Mouse (Mus musculus) heart, embryonic 10.5 days (tissue): Measurements from ENCODE around the gene Pex10. TPM values are rescaled to one million over a fixed set of nuclear protein-coding genes. Genes with fewer than 3 reads are reported as not detected.
A peak's percentile ranks its signal among the peaks of the same experiment; 100 is the strongest.

ENCODE experiments used
- DNase-seq: peaks from one replicate; pipeline ENCODE4 v3.0.0-alpha.2; 2017; ENCODE audit warnings: low spot score
- H3K27ac ChIP-seq: fragments of 300-500 bp; sonication (generic); 2 replicates; pipeline ENCODE4 v1.5.1; 2016; ENCODE audit warnings: mild to moderate bottlenecking
- H3K27me3 ChIP-seq: fragments of 300-500 bp; sonication (generic); 2 replicates; pipeline ENCODE4 v1.6.1; 2016; ENCODE audit warnings: mild to moderate bottlenecking; ENCODE audit not compliant: poor library complexity, insufficient read depth, severe bottlenecking
- H3K36me3 ChIP-seq: fragments of 300-500 bp; sonication (generic); 2 replicates; pipeline ENCODE4 v1.6.1; 2016; ENCODE audit warnings: mild to moderate bottlenecking, moderate library complexity
- H3K4me1 ChIP-seq: fragments of 300-500 bp; sonication (generic); 2 replicates; pipeline ENCODE4 v1.6.1; 2016; ENCODE audit warnings: mild to moderate bottlenecking
- H3K4me3 ChIP-seq: fragments of 300-500 bp; sonication (generic); 2 replicates; pipeline ENCODE4 v1.5.1; 2016; ENCODE audit warnings: mild to moderate bottlenecking, moderate library complexity
- H3K9me3 ChIP-seq: fragments of 300-500 bp; sonication (generic); 2 replicates; pipeline ENCODE4 v1.6.1; 2016; ENCODE audit warnings: mild to moderate bottlenecking, moderate library complexity
- WGBS: fragments of 180-500 bp; shearing (Covaris S2); methylation state at CpG from one replicate; pipeline ENCODE4 v1.1.7; 2016; 5-methylcytosine and 5-hydroxymethylcytosine counted together
- polyA plus RNA-seq: library from polyadenylated mRNA; unstranded; fragments of >200 nt; fragmentation: Nextera tagmentation; extraction: Ambion mirVana; gene quantifications from 2 replicates; pipeline ENCODE4 v1.2.1, GENCODE M21; 2016

Gene Pex10
- polyA plus RNA-seq, 1 experiment from 2014 or later = 17.3 TPM

DNA sequence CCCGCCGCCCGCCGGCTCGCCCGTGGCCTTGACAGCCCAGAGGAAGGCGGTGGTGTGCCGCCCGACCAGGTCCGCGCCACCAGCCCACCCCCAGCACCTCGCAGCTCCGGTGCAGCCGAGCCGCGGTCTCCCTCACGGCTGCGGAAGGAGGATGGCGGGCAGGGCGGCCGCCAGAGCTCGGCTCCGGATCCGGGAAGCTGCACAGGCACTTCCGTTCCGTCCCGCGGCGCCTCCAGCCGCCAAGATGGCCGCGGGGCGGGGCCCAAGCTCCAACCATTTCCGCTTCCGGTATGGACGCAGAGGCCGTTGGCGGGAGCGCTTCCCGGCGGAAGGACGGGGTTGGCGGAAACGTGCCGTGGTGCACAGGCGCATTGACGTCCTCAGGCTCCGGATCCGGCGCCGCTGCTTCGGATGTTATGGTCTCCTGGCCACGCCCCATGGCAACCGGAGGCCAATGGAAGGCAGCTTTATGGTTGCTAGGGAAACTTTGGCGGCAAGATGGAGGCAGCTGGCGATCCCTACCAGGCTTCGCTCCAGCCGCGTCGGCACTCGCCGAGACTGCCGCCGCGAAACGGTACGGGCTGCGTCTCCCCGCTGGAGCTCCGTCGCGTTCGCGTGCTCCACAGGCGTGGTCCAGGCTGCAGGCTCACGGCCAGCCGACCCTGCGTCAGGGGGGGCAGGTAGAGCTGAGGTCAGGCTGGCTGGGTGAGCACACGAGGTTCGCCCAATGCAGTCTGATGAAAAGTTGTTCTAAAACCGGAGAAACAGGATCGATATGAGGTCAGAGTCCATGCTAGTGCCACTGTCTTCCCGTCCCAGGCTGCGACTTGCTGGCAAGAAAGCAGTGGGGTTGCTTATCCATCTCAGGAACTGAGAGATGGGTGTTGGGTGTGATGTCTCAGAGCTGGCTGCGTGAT, 19.6 kb downstream of the Pex10 start, which contains the start of the genes Rer1 and Morn1:
Gene Rer1, minus strand, starts transcription at position 275 of the 917 bp plus-strand sequence.
Gene Morn1, plus strand, starts transcription at position 470 of the 917 bp plus-strand sequence.
- Histone ChIP-seq H3K9me3 (no peaks in the 10 kb centered on the region), H3K4me1 (peaks cover 38% of the 10 kb centered on the region), H3K27me3 (no peaks in the 10 kb centered on the region), H3K4me3 (peak within 1 kb of the TSS; percentile 97), H3K36me3 (peaks cover 26% of the 10 kb centered on the region), H3K27ac (peak within 1 kb of the TSS; percentile 96)
- DNase-seq = peak; percentile 100
- WGBS = under 1% methylated on average over 82 of the region's 85 CpGs

DNA sequence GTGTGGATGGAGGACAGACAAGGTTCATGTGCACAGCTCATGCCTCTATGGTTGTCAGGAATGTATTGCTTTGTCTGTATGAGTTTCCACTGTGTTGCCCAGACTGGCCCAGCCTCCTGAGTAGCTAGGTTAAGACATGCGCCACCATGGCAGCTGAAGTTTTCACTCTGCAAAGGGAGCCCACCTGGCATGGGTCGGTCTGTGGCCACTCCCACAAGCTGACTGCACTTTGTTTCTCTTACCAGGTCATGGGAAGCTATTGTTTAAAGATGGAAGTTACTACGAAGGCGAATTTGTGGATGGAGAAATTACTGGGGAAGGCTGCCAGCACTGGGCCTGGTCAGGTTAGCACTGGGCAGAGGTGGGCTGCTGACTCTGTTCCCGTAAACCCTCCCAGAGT, 22.4 kb downstream of the Pex10 start:
- no peak overlapping the region for H3K27ac ChIP-seq
- H3K27me3 ChIP-seq = no peaks in the 10 kb centered on the region
- peaks cover 24% of the 10 kb centered on the region for H3K4me1 ChIP-seq
- DNase-seq = no peak
- WGBS = 90% methylated on average over 5 of the region's 5 CpGs
- no peak overlapping the region for H3K4me3 ChIP-seq
- H3K36me3 ChIP-seq = peaks cover 6% of the 10 kb centered on the region
- no peaks in the 10 kb centered on the region for H3K9me3 ChIP-seq

DNA sequence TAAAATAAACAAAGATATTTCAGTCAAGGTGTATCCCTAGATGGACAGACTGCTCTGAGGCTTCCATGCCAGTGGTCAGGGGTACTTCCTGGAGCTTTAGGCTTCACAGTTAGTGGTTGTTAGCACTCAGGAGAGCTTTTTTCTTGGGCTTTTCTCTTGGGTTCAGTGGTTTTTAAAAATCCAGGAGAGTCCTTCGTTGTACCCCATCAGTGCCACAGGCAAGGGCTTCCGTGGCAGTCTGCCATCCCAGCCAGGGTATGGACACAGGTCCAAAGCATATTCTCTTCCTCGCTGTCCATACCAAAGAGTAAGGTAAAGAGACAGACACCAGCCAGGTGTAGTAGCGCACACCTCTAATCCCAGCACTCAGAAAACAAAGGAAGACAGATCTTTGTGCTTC, 23.3 kb downstream of the Pex10 start:
- no peak for DNase-seq

DNA sequence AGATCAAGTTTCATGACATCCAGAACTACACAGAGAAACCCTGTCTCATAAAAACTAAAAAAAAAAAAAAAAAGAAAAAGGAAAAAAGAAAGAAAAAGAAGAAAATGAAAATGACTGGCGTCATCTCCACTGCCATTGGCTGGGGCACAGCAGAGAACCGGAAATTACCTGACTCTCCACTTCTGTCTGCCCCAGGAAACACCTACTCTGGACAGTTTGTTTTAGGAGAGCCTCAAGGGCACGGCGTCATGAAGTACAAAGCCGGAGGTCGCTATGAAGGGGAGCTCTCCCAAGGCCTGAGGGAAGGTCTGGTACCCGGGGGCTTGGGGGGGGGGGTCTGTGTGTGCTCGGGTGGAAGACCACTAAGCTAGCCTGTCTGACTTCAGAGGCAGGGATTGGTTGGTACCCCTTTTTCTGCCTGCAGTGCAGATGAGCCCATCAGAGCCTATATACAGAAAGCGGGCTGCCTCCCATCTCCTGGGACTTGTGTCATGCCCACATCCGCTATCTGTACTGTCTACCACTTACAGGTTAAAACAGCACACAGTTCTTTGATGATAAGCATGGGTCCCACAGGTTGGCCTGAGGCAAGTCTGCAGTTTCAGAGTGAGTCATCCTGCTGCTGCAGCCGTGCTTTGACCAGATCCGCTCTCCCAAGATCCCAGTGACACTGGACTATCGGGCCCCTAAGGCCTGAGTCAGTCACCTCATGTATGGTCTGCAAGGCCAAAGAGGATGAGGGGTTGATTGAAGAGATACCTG, 24.1 kb downstream of the Pex10 start:
- Histone ChIP-seq H3K4me3 (no peak overlapping the region), H3K27ac (no peak overlapping the region), H3K27me3 (no peaks in the 10 kb centered on the region), H3K36me3 (peaks cover 6% of the 10 kb centered on the region), H3K4me1 (peaks cover 23% of the 10 kb centered on the region), H3K9me3 (no peaks in the 10 kb centered on the region)
- 88% methylated on average over 13 of the region's 13 CpGs for WGBS
- DNase-seq = no peak

More for the DNA sequence above, 23.3 kb downstream of the Pex10 start:
- peaks cover 22% of the 10 kb centered on the region for H3K4me1 ChIP-seq
- no peaks in the 10 kb centered on the region for H3K27me3 ChIP-seq
- WGBS = 85% methylated on average over 4 of the region's 4 CpGs
- no peak overlapping the region for H3K27ac ChIP-seq
- H3K9me3 ChIP-seq = no peaks in the 10 kb centered on the region
- H3K36me3 ChIP-seq = peaks cover 6% of the 10 kb centered on the region
- H3K4me3 ChIP-seq = no peak overlapping the region

DNA sequence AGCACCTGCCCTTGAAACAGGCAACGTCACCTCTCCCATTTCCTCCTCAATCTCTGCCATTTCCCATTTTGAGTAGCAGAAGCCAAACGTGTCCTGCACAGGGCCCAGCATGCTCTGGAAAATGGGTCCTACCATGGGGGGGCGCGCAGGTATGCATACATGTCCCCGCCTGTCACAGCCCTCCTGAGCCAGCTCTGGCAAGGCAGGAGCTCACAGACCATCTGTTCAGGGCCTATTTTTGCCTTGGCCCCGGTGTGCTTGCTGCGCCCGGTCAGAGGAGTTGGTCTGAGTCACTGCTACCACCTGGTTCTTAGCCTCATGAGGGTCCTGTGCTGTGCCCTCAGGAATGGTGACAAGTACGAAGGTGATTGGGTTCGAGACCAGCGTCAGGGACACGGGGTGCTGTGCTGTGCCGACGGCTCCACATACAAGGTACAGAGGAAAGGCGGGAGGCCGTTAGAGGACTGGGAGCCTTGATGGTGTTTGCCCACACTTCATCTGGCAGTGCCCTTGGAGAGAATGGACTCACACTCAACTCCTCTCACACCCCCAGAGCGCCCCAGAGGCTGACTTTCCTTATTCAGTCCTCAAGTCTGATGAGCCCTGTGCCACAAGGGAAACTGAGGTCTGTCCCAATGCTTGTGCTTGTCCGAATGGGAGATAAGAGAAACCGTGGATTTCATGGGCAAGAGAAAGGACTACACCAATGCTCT, 26.1 kb downstream of the Pex10 start:
- Histone ChIP-seq H3K9me3 (no peaks in the 10 kb centered on the region), H3K27me3 (no peaks in the 10 kb centered on the region), H3K4me3 (no peak overlapping the region), H3K27ac (no peak overlapping the region), H3K4me1 (peaks cover 21% of the 10 kb centered on the region), H3K36me3 (peaks cover 6% of the 10 kb centered on the region)
- no peak for DNase-seq
- WGBS = 88% methylated on average over 19 of the region's 19 CpGs

GRCm38 (mm10) chr4:155093431-155094149, 26.8 kb downstream of the Pex10 start:
- peaks cover 22% of the 10 kb centered on the region for H3K4me1 ChIP-seq

GRCm38 (mm10) chr4:155094565-155094964, 27.7 kb downstream of the Pex10 start:
- Histone ChIP-seq H3K9me3 (no peaks in the 10 kb centered on the region), H3K27ac (no peak overlapping the region), H3K27me3 (no peaks in the 10 kb centered on the region), H3K4me3 (no peak overlapping the region), H3K36me3 (peaks cover 6% of the 10 kb centered on the region; the same call in 1 of the 2 replicates), H3K4me1 (peaks cover 32% of the 10 kb centered on the region)
- WGBS = 59% methylated on average over 3 of the region's 3 CpGs
- DNase-seq = no peak

More at GRCm38 (mm10) chr4:155093431-155094149, 26.8 kb downstream of the Pex10 start:
- no peak overlapping the region for H3K27ac ChIP-seq
- H3K9me3 ChIP-seq = no peaks in the 10 kb centered on the region
- H3K4me3 ChIP-seq = no peak overlapping the region
- no peak for DNase-seq
- 75% methylated on average over 7 of the region's 7 CpGs for WGBS
- H3K36me3 ChIP-seq = peaks cover 6% of the 10 kb centered on the region
- no peaks in the 10 kb centered on the region for H3K27me3 ChIP-seq

DNA sequence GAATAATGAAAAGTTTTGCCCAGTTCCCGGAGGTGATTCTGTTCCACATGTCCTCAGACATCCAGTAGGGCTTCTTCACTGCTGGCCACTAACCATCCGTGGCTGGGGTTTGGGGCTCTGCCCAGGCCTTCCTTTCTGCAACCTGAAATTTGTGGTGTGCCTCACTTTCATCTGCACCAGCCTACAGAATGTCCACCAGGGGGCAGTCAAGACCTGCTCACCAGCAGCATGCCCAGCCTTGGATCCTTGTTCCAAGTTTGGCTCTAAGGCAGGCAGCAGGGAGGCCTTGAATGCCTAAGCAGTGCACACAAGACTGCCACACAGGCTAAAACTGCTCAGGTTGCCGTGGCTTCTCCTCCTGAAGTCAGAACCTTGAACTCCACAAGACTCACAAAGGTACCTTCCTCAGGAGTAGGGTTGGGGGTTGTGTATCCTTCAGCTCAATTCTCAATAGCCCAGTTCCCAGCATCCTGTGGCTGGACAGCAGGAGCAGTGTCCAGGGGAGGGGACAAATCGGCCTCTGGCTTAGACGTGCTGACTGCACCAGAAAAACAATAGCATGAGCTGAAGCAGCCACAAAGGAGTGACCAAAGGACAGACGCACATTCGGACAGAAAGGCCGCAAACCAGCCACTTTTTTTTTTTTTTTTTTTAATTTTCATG, 28.6 kb downstream of the Pex10 start:
- H3K4me3 ChIP-seq = no peak overlapping the region
- peaks cover 33% of the 10 kb centered on the region for H3K4me1 ChIP-seq
- H3K27me3 ChIP-seq = no peaks in the 10 kb centered on the region
- peak overlapping the region; percentile 54 for H3K27ac ChIP-seq
- 43% methylated on average over 8 of the region's 8 CpGs for WGBS
- peak; percentile 93 for DNase-seq
- no peaks in the 10 kb centered on the region for H3K9me3 ChIP-seq
- peaks cover 6% of the 10 kb centered on the region; the same call in 1 of the 2 replicates for H3K36me3 ChIP-seq

DNA sequence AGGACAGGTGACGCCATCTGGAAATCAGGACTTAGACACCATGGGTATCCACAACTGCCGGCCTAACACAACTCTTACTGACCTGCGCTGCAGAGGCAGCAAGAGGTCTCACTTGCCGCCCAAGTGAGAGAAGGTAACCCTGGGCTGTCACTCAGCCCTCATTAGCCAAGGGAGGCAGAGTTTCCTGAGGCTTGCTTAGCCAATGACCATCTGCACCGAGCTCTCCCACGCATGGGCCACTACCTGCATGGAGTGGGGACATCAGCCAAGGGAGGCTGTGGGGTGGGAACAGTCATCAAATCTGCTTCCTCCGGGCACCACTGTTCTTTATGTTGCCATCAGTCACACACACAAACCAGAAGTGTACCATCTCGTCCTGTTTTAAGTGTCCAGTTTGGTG, 29.2 kb downstream of the Pex10 start:
- no peaks in the 10 kb centered on the region for H3K9me3 ChIP-seq
- H3K27me3 ChIP-seq = no peaks in the 10 kb centered on the region
- WGBS = 86% methylated on average over 8 of the region's 8 CpGs
- no peak for DNase-seq
- H3K27ac ChIP-seq = no peak overlapping the region
- no peak overlapping the region for H3K4me3 ChIP-seq
- 0 out of 2 replicates have a peak, but pooled peaks cover 4% of the 10 kb centered on the region for H3K36me3 ChIP-seq
- peaks cover 33% of the 10 kb centered on the region for H3K4me1 ChIP-seq

- H3K4me1 ChIP-seq = peaks cover 33% of the 10 kb centered on the region
- 74% methylated on average over 6 of the region's 6 CpGs for WGBS
Measured at GRCm38 (mm10) chr4:155097452-155097851, 30.6 kb downstream of the Pex10 start.

GRCm38 (mm10) chr4:155098572-155098971, 31.8 kb downstream of the Pex10 start:
- 53% methylated on average over 4 of the region's 4 CpGs for WGBS
- Histone ChIP-seq H3K36me3 (no peaks in the 10 kb centered on the region), H3K27me3 (no peaks in the 10 kb centered on the region), H3K27ac (no peak overlapping the region), H3K4me1 (peaks cover 33% of the 10 kb centered on the region), H3K4me3 (no peak overlapping the region), H3K9me3 (no peaks in the 10 kb centered on the region)
- no peak for DNase-seq

More at GRCm38 (mm10) chr4:155097452-155097851, 30.6 kb downstream of the Pex10 start:
- no peak for DNase-seq
- no peak overlapping the region for H3K27ac ChIP-seq
- no peaks in the 10 kb centered on the region for H3K27me3 ChIP-seq
- 0 out of 2 replicates have a peak, but pooled peaks cover 4% of the 10 kb centered on the region for H3K36me3 ChIP-seq
- no peak overlapping the region for H3K4me3 ChIP-seq
- no peaks in the 10 kb centered on the region for H3K9me3 ChIP-seq
